Mouse (Mus musculus): ENCODE results near the gene Olfr231. TPM values are rescaled to one million over a fixed set of nuclear protein-coding genes. Genes with fewer than 3 reads are reported as not detected.

Gene Olfr231
- polyA plus RNA-seq, 1 experiment = not detected

DNA sequence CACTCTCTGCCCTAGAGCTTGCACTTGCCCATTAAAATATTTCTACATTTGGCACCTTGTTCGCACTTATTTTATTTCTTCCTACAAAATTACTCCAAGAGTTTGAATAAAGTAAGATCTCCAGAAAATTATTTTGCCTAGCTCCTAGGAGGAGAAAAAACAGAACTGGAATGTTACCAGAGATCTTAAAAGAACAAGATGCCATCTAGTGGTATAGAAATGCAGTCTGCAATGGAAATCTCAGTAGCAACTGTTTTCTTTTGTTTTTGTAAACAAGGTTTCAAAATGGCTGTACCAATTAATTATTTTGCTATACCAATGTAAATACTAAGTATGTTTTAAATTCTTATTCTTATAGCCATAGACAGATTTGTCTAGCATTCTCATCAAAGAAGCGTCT, 17.2 kb downstream of the Olfr231 start:
- Histone ChIP-seq H3K27ac (ENCODE audit: insufficient read depth, low read depth, low read length) (no peak overlapping the region), H3K4me1 (ENCODE audit: control insufficient read depth, insufficient read depth, low read length) (no peaks in the 10 kb centered on the region), H3K4me3 (ENCODE audit: insufficient read depth, low read length) (no peak overlapping the region)
- TF ChIP-seq POLR2A (IDR thresholded peaks at IDR 0.05; ENCODE audit: borderline replicate concordance, low read depth, low read length) = no peak
- TF ChIP-seq CTCF (IDR thresholded peaks at IDR 0.05; ENCODE audit: low read depth, low read length) = no peak

DNA sequence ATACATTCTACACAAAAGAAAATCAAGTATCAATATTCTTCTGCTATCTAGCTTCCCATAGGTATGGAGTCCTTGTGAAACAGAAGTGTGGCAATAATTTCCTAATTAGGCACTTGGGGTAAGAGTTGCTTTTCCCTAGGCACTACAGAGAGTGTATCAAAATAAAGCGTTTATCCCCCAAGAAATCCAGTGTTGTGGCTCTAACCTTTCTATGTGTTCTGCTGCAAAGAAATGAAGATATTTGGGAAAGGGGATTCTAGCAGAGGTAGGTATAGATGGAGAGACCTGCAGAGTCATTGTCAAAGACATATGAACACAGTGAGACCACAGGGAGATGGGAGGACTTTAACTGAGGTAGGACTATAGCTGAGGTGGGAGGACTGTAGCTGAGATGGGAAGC, 24.4 kb downstream of the Olfr231 start, which contains the start of gene Olfr427:
Gene Olfr427 (plus strand): TSS at position 301 of the 400 bp plus-strand sequence.
- no peak within 1 kb of the TSS for H3K4me3 ChIP-seq (ENCODE audit: insufficient read depth, low read length)
- TF ChIP-seq POLR2A (IDR thresholded peaks at IDR 0.05; ENCODE audit: borderline replicate concordance, low read depth, low read length) = no peak
- TF ChIP-seq CTCF (IDR thresholded peaks at IDR 0.05; ENCODE audit: low read depth, low read length) = no peak
- H3K27ac ChIP-seq (ENCODE audit: insufficient read depth, low read depth, low read length) = no peak within 1 kb of the TSS
- no peaks in the 10 kb centered on the region for H3K4me1 ChIP-seq (ENCODE audit: control insufficient read depth, insufficient read depth, low read length)

- no peak within 1 kb of the TSS for H3K27ac ChIP-seq (ENCODE audit: insufficient read depth, low read depth, low read length)
- H3K4me3 ChIP-seq (ENCODE audit: insufficient read depth, low read length) = no peak within 1 kb of the TSS
- TF ChIP-seq CTCF (IDR thresholded peaks at IDR 0.05; ENCODE audit: low read depth, low read length) (no peak), POLR2A (IDR thresholded peaks at IDR 0.05; ENCODE audit: borderline replicate concordance, low read depth, low read length) (no peak)
- H3K4me1 ChIP-seq (ENCODE audit: control insufficient read depth, insufficient read depth, low read length) = no peaks in the 10 kb centered on the region
These were observed 36.9 kb downstream of the Olfr231 start, which contains the start of gene Olfr429 for GRCm38 (mm10) chr1:174084031-174084430. Gene Olfr429 (plus strand): TSS chr1:174084331.

- TF ChIP-seq POLR2A (IDR thresholded peaks at IDR 0.05; ENCODE audit: borderline replicate concordance, low read depth, low read length) (no peak), CTCF (IDR thresholded peaks at IDR 0.05; ENCODE audit: low read depth, low read length) (no peak)
- H3K4me1 ChIP-seq (ENCODE audit: control insufficient read depth, insufficient read depth, low read length) = no peaks in the 10 kb centered on the region
- no peak within 1 kb of the TSS for H3K27ac ChIP-seq (ENCODE audit: insufficient read depth, low read depth, low read length)
- no peak within 1 kb of the TSS for H3K4me3 ChIP-seq (ENCODE audit: insufficient read depth, low read length)
These were observed 54.7 kb downstream of the Olfr231 start, which contains the start of gene Olfr430 for GRCm38 (mm10) chr1:174066305-174066704. Gene Olfr430 (plus strand): TSS chr1:174066605.

Other genes starting within 250 kb of the Olfr231 start
- gene Ifi211, start 208.1 kb downstream of the Olfr231 start, polyA plus RNA-seq (2012; ENCODE audit: insufficient read depth, insufficient read length, missing spikeins) = 104 and 108 TPM in 2 replicates
- gene Mndal, start 178.7 kb downstream of the Olfr231 start, polyA plus RNA-seq (2012; ENCODE audit: insufficient read depth, insufficient read length, missing spikeins) = 395 and 406 TPM in 2 replicates
- 165 and 170 TPM in 2 replicates for gene Ifi203, start 178.5 kb downstream of the Olfr231 start, polyA plus RNA-seq (2012; ENCODE audit: insufficient read depth, insufficient read length, missing spikeins)
- gene Ifi202b, start 138.4 kb downstream of the Olfr231 start, polyA plus RNA-seq (2012; ENCODE audit: insufficient read depth, insufficient read length, missing spikeins) = not detected in 2 replicates
- 7.4 and 9.0 TPM in 2 replicates for gene Ifi205, start 89.4 kb downstream of the Olfr231 start, polyA plus RNA-seq (2012; ENCODE audit: insufficient read depth, insufficient read length, missing spikeins)
- gene Olfr433, start 80.5 kb downstream of the Olfr231 start, polyA plus RNA-seq (2012; ENCODE audit: insufficient read depth, insufficient read length, missing spikeins) = 0.33 TPM in 1 of 2 replicates, not detected in the other
- not detected in 2 replicates for gene Olfr432, start 72.0 kb downstream of the Olfr231 start, polyA plus RNA-seq (2012; ENCODE audit: insufficient read depth, insufficient read length, missing spikeins)
- gene Olfr430, start 54.6 kb downstream of the Olfr231 start, polyA plus RNA-seq (2012; ENCODE audit: insufficient read depth, insufficient read length, missing spikeins) = not detected in 2 replicates
- 0.61 TPM in 1 of 2 replicates, not detected in the other for gene Olfr429, start 36.8 kb downstream of the Olfr231 start, polyA plus RNA-seq (2012; ENCODE audit: insufficient read depth, insufficient read length, missing spikeins)
- not detected in 2 replicates for gene Olfr427, start 24.3 kb downstream of the Olfr231 start, polyA plus RNA-seq (2012; ENCODE audit: insufficient read depth, insufficient read length, missing spikeins)
- not detected in 2 replicates for gene Olfr424, start 10.4 kb upstream of the Olfr231 start, polyA plus RNA-seq (2012; ENCODE audit: insufficient read depth, insufficient read length, missing spikeins)
- gene Olfr420, start 34.5 kb upstream of the Olfr231 start, polyA plus RNA-seq (2012; ENCODE audit: insufficient read depth, insufficient read length, missing spikeins) = not detected in 2 replicates
- gene Spta1, start 51.6 kb upstream of the Olfr231 start, polyA plus RNA-seq (2012; ENCODE audit: insufficient read depth, insufficient read length, missing spikeins) = 0.20 TPM in 1 of 2 replicates, not detected in the other
- gene Olfr419, start 130.9 kb upstream of the Olfr231 start, polyA plus RNA-seq (2012; ENCODE audit: insufficient read depth, insufficient read length, missing spikeins) = not detected in 2 replicates
- not detected in 2 replicates for gene Mptx1, start 209.4 kb upstream of the Olfr231 start, polyA plus RNA-seq (2012; ENCODE audit: insufficient read depth, insufficient read length, missing spikeins)
- not detected in 2 replicates for gene Olfr417, start 244.0 kb upstream of the Olfr231 start, polyA plus RNA-seq (2012; ENCODE audit: insufficient read depth, insufficient read length, missing spikeins)

All from bone marrow macrophage, adult 2 months (primary cell).